Mouse (Mus musculus): ENCODE measurements around the gene Zdhhc24.

The Zdhhc24 gene

DNA sequence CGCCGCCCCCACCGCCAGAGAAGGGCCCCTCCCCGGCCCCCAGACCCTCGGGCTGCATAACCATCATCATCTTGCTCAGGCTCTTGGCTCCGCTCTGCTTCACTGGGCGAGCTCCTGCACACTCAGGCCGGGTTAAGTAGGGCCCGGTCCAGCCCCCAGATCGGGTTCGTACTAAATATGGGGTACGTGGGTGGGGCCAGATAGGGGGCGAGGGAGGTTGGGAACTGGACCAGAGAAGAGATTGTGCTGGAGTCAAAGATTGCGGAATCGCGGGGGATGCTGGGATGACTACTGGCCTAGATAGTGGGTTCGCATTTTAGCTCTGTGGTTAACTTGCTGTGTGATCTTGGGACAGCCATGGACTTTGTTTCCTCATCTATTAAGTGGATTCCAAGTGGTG, 683 bp upstream of the Zdhhc24 start, which contains the start of gene Actn3:
TSS of gene Actn3 (minus strand) at position 125 of the 400 bp plus-strand sequence.
- DNase-seq (ENCODE audit: low spot score in 2 of 2), result no peak

DNA sequence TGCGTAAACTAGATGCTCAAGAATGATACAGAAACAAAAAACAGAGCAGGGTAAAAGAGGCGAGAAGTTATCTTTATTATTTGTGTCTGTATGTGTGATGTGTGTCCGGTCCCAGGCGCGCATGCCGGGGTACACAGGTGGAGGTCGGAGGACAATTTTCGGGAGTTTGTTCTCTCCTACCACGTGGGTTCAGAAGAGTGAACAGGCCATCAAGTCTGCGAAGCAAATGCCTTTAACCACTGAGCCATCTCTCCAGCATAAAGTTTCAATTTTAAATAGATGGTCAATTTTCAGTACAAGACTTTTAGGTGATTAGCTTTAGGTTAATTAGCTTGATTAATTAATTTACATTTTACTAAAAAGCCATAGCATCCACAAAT, 846 bp downstream of the Zdhhc24 start:
- DNase-seq (ENCODE audit: low spot score in 2 of 2), result no peak

- DNase-seq (ENCODE audit: low spot score in 2 of 2), result no peak
Measured at GRCm38 (mm10) chr19:4883961-4884360, 5.5 kb downstream of the Zdhhc24 start.

DNA sequence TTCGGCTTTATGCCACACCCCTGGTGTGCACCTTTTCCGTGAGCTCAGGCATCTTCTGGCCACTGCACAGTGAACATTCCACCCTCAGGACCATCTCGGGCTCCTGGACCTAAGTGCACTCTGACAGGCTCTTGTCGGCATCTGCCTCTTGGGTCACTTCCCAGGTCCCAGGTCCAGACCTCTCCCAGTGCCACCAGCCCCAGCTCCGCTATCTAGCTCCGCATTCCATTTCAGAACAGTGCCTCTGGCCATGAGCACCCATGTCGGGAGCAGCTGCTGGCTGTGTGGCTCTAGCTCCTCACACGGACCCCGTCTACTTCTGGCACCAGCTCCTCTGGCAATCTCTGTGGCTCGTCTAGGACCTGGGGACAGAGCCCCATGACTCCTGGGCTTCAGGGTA, 11.3 kb downstream of the Zdhhc24 start:
- DNase-seq (ENCODE audit: low spot score in 2 of 2), result no peak

GRCm38 (mm10) chr19:4891798-4892197, 13.3 kb downstream of the Zdhhc24 start:
- no peak for DNase-seq (ENCODE audit: low spot score in 2 of 2)

DNA sequence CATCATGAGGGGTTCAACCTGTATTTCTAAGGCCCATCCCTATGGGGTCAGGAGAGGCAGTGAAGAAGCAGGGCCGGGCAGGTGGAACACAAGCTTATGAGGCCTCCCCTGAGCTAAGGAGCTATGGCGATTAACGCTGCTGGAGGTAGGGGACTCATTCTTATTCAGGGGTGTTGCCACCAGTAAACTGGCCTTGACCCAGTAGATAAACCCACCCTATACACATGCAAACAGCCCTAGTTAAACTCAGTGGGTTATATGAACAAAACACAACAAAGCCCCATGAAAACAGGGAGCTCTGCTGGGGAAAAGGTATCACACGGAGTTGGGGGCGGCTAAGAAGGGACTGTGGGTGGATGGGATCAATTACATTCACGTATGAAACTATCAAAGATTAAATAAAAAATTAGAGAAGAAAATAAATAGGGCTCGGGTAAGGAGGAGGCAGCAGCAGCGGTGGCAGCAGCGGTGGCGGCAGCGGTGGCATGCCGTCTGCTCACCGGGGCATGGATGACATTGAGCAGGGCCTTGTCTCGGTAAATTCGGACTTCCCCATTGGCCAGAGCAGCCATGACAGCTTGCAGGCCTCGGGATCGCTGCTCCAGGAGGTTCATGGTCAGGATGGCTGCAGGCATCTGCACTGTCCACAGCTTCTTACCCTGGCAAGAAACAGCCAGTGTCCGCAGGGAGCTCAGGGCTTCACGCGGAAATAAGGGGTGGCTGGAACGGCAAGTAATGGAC, 18.5 kb downstream of the Zdhhc24 start:
- no peak for DNase-seq (ENCODE audit: low spot score in 2 of 2)

- no peak for DNase-seq (ENCODE audit: low spot score in 2 of 2)
Measured at GRCm38 (mm10) chr19:4898972-4899371, 20.5 kb downstream of the Zdhhc24 start.

DNA sequence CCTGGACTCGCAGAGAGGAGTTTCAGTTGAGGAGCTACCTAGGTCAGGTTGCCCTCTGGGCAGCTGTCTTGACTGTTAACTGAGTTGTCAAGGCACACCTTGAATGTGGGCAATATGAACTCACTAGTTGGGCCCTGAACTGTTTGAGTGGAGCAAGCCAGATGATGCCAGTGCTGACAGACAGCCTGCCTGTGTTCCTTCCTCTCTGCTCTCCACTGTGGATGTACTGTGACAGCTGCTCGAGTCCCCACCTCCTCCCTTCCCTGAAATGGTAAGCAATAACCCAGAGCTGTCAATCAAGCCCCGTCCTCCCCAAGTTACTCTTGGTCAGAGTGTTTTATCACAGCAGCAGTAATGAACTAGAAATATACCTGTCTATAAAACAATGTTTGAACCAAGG, 21.4 kb downstream of the Zdhhc24 start:
- DNase-seq (ENCODE audit: low spot score in 2 of 2), result no peak

- DNase-seq (ENCODE audit: low spot score in 2 of 2), result peak; percentile 44 to 80
Measured at GRCm38 (mm10) chr19:4905979-4906794, 27.7 kb downstream of the Zdhhc24 start, which contains the start of gene Bbs1. TSS of gene Bbs1 (minus strand) at chr19:4906628.

DNA sequence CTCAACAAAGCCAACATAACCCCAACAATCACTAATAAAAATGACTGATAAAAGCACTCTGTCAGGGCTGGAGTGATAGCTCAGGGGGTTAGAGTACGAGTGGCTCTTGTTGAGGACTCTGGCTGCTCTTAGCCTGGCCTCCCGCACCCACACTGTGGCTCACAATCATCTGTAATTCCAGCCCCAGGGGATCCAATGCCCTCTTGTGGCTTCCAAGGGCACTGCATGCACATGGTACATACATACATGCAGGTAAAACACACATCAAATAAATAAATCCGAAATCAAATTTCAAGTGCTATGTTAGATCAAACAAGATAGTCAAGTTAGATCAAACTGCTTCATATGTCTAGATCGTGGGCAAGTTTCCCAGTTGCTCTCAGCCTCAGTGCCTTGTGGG, 29.6 kb downstream of the Zdhhc24 start:
- no peak for DNase-seq (ENCODE audit: low spot score in 2 of 2)

GRCm38 (mm10) chr19:4909376-4909775, 30.9 kb downstream of the Zdhhc24 start:
- DNase-seq (ENCODE audit: low spot score in 2 of 2), result no peak

DNA sequence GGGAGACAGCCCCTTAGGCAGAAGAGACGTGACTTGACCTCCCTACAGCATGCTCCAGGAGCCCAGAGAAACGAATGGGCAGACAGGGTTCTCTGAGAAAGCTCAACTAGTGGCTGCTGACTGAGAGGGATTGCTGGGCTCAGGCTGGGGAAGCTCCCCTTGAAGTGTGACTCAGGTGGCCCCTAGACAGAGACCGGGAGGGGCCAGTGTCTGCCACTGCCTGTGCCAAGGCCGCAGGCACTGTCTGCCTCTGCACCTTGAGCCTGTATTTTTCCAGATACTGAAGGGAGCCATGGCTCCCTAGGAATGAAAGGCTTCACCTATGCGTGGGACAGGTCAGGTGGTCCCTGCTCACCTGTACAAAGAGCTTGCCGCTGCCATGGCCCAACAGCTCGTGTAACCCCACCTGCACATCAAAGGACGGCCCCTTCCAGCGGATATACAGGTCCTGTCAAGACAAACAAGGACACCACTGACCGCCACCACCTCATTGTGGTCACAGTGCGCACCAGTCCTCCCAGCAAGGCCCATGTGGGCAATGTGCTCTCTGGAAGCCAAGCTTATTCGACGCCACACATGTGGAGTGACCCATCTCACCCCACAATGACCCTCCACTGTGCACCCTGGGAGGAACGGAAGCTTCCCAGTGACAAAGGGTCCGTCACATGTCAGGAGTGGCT, 37.6 kb downstream of the Zdhhc24 start:
- no peak for DNase-seq (ENCODE audit: low spot score in 2 of 2)

- no peak for DNase-seq (ENCODE audit: low spot score in 2 of 2)
Measured at GRCm38 (mm10) chr19:4916827-4917226, 38.4 kb downstream of the Zdhhc24 start.

- no peak for DNase-seq (ENCODE audit: low spot score in 2 of 2)
Measured at GRCm38 (mm10) chr19:4919652-4920051, 41.2 kb downstream of the Zdhhc24 start.

DNA sequence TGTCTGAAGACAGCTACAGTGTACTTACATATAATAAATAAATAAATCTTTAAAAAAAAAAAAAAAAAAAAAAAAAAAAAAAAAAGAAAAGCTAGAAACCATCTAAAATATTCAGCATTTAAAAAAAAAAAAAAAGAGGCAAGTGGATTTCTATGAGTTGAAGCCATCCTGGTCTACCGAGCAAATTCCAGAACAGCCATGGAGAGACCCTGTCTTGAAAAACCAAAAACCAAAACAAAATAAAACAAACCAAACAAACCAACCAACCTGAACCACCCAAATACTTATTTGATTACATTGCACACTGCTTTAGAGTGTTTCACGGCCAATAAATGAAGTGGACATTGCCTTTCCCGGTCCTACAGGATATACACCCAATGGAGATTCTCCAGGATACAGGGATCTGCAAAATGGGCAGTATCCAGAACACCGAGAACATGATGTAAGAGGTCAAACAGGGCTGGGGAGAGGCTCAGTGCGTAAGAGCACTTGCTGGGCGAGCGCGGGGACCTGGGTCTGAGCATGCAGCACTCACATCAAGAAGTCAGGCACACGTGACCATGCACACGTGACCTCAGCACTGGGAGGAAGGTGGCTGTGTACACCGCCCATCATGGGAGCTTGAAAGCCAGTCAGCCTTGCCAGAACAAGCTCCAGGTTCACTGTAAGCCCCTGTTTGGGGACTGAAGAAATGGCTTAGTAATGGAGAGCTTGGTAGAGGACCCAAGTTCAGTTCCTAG, 46.8 kb downstream of the Zdhhc24 start:
- DNase-seq (ENCODE audit: low spot score in 2 of 2), result no peak

DNA sequence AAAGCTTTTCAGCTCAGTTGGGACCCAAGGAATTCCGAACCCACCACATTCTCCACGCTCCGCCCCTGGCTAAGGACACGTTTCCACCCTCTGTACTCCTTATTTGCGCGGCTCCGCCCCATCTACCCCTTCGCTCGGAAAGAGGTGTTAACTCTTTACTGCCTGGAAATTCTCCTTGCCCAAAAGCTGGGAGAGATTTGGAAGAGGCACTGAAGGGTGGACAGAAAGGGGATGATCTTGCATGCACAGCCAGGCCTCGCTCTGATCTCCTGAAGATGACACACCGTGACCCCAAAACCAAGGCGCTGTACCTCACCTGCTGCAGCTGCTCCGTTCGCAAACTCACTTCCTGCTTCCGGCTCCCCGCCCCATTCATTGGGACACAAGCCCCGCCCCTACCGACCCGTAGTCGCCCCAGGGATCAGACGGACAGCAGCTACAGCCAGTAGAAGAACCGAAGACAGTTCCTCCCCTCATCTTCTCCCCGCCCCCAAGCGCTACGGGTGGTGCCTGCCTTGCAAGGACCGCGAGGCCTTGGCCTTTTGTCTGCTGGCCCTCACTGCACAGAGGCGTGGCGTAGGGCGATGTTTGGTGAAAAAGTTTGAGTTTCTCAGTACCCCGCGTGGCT, 49.5 kb downstream of the Zdhhc24 start, which contains the start of gene Dpp3:
TSS of gene Dpp3 (minus strand) at position 384 of the 628 bp plus-strand sequence.
- peak; percentile 92 to 98 for DNase-seq (ENCODE audit: low spot score in 2 of 2)

- DNase-seq (ENCODE audit: low spot score in 2 of 2), result no peak
Measured at GRCm38 (mm10) chr19:4928781-4929180, 50.3 kb downstream of the Zdhhc24 start.

Measured in left cerebral cortex, adult 9 months (tissue).